Mouse (Mus musculus): ENCODE data around the gene Cdk6.
"Not testable (repeated sequence)": the region's sequence is repeated elsewhere in the genome, so short reads cannot be mapped to it uniquely, and the experiment has no call there.

The Cdk6 gene

DNA sequence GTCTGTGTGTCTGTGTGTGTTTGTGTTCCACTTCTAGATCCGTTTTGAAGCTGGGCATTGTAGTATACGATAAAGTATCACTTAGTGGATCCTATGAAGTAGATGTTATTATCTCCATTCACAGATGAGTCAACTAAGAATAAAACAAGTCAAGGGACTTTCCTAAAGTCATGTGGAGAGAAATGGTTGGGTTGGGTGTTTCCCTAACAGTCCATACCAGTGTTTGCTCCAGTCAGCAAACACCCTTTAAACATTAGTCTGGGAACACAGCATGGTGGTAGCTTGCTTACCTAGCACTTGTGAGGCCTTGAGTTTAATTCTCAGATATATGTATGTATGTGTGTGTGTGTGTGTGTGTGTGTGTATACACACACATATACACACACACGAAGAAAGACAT, 168.2 kb downstream of the Cdk6 start:
- no peak for DNase-seq (ENCODE audit: low spot score in 2 of 2)

GRCm38 (mm10) chr5:3511097-3511795, 170.0 kb downstream of the Cdk6 start:
- peak in 1 of 2 experiments; percentile 13 for DNase-seq (ENCODE audit: low spot score in 2 of 2)

DNA sequence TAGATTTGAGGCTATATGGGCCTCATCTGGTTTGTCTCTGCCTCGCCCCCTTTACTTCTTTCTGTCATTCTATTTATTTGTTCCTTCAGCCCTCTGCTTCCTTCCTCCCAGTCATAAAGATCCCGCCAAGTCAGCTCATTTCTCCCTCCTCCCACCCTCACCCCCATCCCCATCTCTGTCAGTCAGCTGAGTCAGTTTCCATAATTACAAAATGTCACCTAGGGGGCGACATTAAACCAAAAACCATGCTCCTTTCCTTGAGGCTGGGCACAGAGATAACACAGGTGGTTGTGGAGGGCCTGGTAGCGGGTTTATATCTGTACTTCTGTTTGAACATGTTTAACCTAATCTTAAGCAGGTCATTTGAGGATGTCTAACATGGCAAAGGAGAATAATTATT, 171.3 kb downstream of the Cdk6 start:
- no peak for DNase-seq (ENCODE audit: low spot score in 2 of 2)

DNA sequence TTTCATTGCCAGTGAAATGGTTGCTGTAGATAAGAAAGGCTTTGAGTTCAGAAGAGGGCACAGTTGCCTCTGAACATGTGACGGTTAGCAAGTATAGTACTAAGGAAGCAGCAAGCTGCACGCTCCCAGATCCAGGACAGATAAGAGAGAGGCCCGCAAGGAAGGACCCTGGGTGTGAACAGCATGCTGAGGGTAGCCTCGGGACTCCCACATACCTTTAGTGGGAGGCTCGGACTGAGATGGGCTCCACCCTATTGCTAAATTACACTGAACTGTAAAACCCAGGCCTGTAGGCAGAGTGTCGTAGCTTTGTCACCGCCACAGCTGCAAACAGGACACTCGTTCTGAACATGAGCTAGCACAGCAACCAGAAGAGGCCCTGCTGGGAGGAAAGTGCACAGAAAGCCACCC, 173.6 kb downstream of the Cdk6 start:
- no peak for DNase-seq (ENCODE audit: low spot score in 2 of 2)

DNA sequence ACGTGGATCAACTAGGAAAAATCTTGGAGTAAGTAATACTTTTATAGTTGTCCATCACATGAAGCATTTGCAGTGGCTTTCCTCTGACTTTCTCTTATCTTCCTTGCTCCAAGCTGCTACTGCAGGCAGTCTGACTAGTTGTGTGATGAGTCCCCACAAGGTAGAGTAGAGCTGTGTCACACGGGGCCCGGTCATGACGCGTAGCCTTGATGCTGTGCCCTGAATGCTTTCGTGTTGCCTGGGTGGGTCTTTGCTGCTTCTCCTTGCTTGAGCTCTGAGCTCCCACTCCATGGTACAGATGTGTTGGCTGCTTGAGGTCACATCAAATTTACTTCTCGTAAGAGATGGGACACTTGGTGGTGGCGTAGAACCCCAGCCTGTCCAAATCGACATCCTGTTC, 174.2 kb downstream of the Cdk6 start:
- no peak for DNase-seq (ENCODE audit: low spot score in 2 of 2)

DNA sequence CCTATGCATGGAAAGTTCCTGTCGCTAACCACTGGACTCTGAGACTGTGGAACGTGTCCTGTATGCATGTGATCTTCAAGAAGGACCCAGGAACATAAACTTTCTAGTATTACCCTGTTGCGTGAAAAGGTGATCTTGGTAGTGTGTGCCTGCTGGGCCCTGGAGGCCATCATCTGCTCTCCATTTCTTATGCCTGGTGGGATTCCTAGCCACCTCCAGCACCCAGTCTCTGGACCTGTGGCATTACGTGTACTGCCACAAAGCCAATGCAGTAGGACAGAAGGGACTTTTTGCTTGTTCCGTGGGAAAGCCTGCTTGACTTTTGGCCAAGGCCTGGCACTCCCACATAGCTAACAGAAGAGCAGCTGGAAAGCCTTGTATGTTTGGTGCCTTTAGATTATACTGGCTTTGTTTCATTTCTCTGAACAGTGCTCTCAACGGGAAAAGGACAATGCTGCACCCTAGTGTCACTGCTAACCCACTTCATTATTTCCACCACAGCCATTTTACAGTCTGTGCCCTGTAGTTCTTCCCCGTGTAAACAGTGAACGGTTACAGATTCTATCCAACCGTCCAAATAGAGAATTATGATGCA, 175.3 kb downstream of the Cdk6 start:
- peak; percentile 44 to 58 for DNase-seq (ENCODE audit: low spot score in 2 of 2)

DNA sequence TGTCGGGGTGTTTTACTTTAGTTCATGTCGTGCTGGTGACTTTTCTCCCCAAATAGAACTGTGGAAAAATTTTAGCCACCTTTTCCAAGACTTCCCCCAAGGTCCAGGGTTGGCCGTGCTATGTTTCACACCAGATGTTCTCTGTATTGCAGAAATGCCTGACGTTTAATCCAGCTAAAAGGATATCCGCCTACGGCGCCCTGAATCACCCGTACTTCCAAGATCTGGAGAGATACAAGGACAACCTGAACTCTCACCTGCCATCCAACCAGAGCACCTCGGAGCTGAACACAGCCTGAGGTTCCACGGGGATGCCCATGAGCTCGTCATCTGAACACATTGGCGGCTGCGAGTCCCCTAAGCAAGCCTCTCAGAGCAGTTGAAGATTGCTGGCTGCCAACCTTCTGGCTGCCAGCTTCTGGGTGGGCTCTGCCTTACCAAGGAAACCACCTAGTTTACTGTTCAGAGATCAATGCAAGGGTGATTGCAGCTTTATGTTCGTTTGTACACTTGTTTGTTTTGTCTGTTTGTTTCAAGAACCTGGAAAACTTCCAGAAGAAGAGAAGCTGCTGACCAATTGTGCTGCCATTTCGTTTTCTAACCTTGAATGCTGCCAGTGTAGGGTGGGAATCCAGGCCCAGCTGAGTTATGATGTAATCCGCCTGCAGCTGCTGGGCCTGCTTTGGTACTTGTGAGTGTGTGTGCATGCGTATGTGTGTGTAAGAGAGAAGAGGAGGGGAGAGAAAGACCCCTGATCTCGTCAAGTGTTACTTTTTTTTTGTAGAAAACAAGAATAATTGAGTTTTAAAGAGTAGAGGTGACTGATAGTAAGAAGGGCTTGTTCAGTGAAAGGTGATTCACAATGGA, 179.4 kb downstream of the Cdk6 start:
- no peak for DNase-seq (ENCODE audit: low spot score in 2 of 2)

GRCm38 (mm10) chr5:3521741-3522140, 180.5 kb downstream of the Cdk6 start:
- no peak for DNase-seq (ENCODE audit: low spot score in 2 of 2)

DNA sequence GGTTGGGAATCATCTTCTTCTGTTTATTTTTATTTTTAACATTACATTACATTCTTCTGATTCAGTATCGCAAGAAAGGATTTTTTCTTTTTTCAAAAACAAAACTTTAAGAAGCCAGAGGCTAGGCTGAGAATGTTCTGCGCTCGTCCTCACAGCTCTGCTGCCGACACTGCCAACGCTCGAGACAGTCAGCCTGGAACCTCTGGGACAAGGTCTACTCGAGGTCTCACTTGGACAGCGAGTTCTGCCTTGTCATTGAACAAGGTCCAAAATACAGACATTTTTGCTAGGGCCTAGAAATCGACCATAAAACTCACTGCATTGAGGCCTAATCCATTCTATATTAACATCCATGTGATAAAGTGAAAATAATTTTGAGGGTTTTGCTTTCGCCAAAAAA, 181.5 kb downstream of the Cdk6 start:
- no peak for DNase-seq (ENCODE audit: low spot score in 2 of 2)

DNA sequence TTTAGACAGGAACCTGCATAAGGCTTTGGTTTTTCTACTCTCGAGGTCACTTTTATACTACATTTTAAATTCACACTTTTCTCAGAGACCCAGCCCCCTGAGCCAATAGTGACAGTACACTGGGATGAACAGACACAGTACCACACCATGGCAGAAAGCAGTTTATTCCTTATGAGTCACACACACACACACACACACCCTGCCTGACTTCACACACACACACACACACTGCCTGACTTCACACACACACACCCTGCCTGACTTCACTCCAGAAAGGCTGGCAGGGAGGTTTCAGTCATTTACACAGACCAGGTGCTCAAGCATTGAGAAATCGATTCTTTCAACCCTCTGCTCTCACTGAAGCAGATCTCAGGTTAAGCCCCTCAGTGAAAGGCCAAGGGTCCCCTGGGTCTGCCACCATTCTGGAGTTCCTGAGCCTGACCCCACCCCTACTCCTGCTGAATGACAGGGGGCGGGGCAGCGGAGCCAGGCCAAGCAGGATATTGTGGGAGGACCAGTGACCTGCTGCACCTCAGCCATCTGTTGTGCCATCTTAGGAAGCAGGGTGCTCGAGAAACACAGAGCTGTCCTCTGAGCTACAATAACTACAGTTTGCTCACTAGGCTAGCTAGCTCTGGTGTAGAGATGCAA, 185.9 kb downstream of the Cdk6 start:
- DNase-seq (ENCODE audit: low spot score in 2 of 2): no peak

DNA sequence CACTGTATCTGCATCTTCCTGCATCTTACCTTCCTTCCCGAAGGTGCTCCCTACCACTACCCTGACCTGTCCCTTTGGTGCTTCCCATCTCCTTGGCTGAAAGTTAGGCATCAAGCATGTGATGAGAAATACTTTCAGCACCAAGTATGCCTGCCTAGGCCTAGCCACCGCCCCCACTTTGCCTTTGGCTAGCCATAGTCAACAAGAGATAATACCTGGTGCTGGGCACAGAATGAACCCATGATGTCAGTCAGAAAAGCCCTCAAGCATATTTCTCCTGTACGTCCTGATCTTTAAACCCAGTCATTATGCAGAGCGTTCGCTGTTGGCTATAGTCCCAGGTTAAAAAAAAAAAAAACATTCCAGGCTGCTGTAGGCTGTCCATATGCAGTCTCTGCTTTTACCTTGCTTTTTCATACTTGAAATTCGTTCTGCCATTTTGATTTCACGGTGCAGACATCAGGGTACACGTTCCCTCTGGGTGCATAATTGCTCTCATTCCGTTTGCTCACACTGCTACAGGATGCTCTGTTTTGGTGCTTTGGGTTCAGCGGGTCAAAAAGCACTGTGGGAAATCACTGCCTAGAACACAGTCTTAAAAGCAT, 188.4 kb downstream of the Cdk6 start:
- DNase-seq (ENCODE audit: low spot score in 2 of 2): no peak

DNA sequence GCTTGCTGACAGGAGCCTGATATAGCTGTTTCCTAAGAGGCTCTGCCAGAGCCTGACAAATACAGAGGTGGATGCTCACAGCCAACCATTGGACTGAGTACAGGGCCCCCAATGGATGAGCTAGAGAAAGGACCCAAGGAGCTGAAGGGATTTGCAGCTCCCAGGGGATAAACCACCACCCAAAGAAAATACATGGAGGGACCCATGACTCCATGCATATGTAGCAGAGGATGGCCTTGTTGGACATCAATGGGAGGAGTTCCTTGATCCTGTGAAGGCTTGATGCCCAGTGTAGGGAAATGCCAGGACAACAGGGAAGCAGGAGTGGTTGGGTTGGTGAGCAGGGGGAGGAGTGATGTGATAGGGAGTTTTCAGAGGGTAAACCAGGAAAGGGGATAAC, 190.8 kb downstream of the Cdk6 start:
- DNase-seq (ENCODE audit: low spot score in 2 of 2): not testable (repeated sequence)

DNA sequence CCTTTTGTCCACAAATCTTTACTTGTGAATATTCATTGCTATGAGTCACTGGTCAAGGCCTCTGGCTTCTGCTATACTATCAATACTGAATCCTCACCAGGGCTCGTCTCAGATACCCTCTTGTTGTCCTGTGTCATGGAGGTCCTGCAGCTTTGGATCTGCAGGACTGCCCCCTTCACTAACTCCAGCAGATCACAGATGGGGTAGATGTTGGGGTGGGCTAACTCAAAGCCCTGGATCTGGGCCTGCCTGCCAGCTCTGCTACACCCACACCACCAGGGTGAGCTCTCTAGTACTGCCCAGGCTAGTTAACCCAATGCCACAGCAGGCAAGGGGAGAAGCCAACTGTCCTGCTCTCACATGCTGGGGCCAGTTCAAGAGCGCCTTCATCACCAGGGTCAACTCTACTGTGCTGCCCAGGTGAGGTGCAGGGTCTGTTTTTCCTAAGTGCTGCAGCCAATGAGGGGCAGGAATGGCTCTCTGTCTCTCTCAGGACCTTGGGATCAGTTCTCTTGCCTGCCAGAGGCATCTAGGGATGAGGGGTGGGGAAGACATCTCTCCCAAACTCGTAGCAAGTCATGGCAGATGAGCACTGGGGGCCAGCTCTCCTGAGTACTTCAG, 195.4 kb downstream of the Cdk6 start:
- no peak for DNase-seq (ENCODE audit: low spot score in 2 of 2)

GRCm38 (mm10) chr5:3538505-3539472, 197.5 kb downstream of the Cdk6 start:
- no peak for DNase-seq (ENCODE audit: low spot score in 2 of 2)

DNA sequence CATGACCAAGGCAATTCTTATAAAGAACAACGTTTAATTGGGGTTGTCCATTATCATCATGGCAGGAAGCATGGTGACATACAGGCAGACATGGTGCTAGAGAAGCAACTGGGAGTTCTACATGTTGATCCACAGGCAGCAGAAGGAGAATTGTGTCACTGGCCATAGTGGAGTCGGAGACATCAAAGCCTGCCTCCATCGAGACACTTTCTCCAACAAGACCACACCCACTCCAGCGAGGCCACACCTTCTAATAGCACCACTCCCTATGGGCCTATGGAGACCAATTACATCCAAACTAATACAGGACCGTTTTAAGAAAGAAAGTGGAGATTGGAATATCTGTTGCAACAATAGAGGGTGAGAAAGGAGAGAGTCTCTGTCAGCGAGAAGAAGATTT, 200.6 kb downstream of the Cdk6 start:
- no peak for DNase-seq (ENCODE audit: low spot score in 2 of 2)

DNA sequence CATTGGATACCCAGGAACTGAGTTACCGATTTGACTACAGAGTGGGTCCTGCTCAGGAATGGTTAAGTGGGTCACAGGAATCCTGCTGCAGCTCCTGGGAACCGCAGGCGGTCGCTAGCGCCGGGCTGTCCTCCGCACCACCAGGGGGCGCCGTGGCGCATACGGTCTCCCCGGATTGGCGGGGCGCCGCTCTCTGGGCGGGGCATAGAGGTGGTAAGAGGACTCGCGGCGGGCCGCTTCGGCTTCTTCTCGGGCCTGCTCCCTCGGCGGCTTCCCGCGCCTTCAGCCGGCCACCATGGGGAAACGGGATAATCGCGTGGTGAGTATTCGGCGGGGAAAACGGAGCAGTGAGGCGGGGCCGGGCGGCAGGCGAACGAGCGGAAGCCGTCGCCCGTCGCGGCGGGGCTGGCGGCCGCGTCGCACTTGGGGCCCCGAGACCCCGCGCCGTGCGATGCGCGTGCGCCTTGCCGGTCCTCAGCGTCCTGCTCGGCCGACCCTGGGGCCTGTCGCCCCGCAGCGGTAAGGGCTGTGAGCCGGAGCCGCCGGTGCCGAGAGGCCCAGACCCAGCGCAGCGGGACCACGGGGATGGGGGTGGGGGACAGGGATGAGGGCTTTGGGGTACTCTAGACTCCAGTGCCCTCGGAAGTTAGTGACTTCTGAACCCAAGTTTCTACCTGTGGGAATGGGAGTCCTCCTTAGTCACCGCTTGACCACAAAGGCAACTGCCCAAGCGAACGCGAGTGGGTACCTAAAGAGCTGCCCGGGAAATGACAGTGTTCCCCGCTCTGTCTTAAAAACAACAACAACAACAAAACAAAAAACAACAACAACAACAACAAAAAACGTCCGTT, 202.6 kb downstream of the Cdk6 start, which contains the start of gene Fam133b:
TSS of gene Fam133b (plus strand) at position 205 of the 851 bp plus-strand sequence.
- peak; percentile 96 to 97 for DNase-seq (ENCODE audit: low spot score in 2 of 2)

DNA sequence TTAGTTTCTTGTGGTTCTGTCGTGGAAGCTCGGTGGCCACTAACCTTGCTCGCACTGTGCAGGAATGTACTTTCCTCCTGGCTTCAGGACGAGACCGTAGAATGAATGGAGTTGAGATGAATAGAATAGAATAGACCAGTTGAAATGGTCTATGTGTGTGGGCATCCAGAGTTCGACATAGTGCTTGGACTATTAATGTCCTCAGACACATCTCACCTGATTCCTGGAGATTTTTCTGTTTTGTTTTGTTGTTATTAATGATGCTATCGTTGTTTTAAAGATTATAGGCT, 203.1 kb downstream of the Cdk6 start:
- no peak for DNase-seq (ENCODE audit: low spot score in 2 of 2)

DNA sequence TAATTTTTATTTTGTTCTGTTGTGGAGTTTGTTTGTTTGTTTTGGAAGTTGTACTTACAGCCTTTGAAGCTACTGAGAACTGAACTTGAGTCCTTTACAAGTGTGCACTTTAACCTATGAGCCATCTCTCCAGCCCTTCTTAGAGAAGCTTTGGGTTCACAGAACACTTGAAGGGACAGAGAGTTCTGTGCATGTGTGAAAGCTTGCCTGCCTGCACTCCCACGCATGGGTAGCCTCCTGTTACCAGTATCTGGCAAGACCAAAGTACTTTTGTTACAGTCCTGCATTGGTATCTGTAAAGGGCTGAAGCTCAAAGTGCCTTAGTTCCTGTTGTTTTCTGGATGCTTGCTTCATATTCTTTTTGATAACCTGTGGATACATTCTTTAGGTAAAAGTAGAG, 204.9 kb downstream of the Cdk6 start:
- no peak for DNase-seq (ENCODE audit: low spot score in 2 of 2)

GRCm38 (mm10) chr5:3551481-3551880, 210.2 kb downstream of the Cdk6 start:
- no peak for DNase-seq (ENCODE audit: low spot score in 2 of 2)
